24 mouse cellular contexts compared by ENCODE assay signal in genomic region chr10:117560396-117561278, GRCm38 (mm10).
A peak's percentile ranks its signal among the peaks of the same experiment; 100 is the strongest.
DNase-seq lines count a peak whose midpoint lies in the region; ATAC-seq and TF ChIP-seq lines count a peak whose summit lies in the region.
"Had no signal": no experiment of that assay in that cellular context is flagged by ENCODE, and none has a peak within 500 bp of the region (broad histone marks: within the 10 kb centered on the region; RNA-seq: fewer than 3 reads in every experiment).

No protein-coding gene starts in this region.

- H3K4me2 ChIP-seq in embryonic facial prominence, embryonic 14.5 days (ENCODE audit: low read depth, low read length): 0 out of 2 replicates have a peak overlapping the region, but pooled peaks have one; percentile 2
- H3K4me2 ChIP-seq in midbrain, embryonic 11.5 days: no peak overlapping the region
- H3K4me2 ChIP-seq: forebrain, embryonic 13.5 days; forebrain, embryonic 15.5 days had no signal

- DNase-seq in embryonic facial prominence, embryonic 14.5 days (ENCODE audit: low spot score): no peak
- no peak for DNase-seq in embryonic facial prominence, embryonic 10.5 days (ENCODE audit: low spot score)
- peak; percentile 76 for DNase-seq in midbrain, embryonic 11.5 days (ENCODE audit: low spot score, missing footprints)
- DNase-seq in midbrain, embryonic 10.5 days (ENCODE audit: low spot score): no peak
- no peak for DNase-seq in spleen, adult 2 months (ENCODE audit: low read depth in 1 of 2, low spot score in 2 of 2)
- DNase-seq in spleen, postnatal 4 days (ENCODE audit: low spot score in 2 of 2): no peak
- DNase-seq in adipocyte (ENCODE audit: low spot score): peak; percentile 94
- DNase-seq in layer of hippocampus, adult 9-10 months (ENCODE audit: low spot score): no peak
- DNase-seq: adrenal gland, adult 2 months; adrenal gland, postnatal 10 days; adrenal gland, postnatal 25 days; cerebellum, adult 11 months; cerebellum, adult 2 months; cerebellum, adult 9-10 months; cerebellum, postnatal 10 days; cerebellum, postnatal 25 days; forebrain, postnatal 0 days had no signal

- H3K4me1 ChIP-seq in embryonic facial prominence, embryonic 14.5 days (ENCODE audit: control insufficient read depth, insufficient read depth, low read length): peaks cover 5% of the 10 kb centered on the region
- peaks cover 35% of the 10 kb centered on the region for H3K4me1 ChIP-seq in embryonic facial prominence, embryonic 10.5 days
- no peaks in the 10 kb centered on the region for H3K4me1 ChIP-seq in midbrain, embryonic 11.5 days (ENCODE audit: control insufficient read depth, insufficient read depth, low read length)
- H3K4me1 ChIP-seq in midbrain, embryonic 10.5 days: peaks cover 9% of the 10 kb centered on the region
- H3K4me1 ChIP-seq in spleen, adult 2 months (ENCODE audit: control insufficient read depth, insufficient read depth, insufficient read length): peaks cover 22% of the 10 kb centered on the region

- H3K9me3 ChIP-seq in embryonic facial prominence, embryonic 14.5 days (ENCODE audit: control insufficient read depth, low read length): no peaks in the 10 kb centered on the region
- H3K9me3 ChIP-seq in embryonic facial prominence, embryonic 10.5 days: no peaks in the 10 kb centered on the region
- H3K9me3 ChIP-seq in midbrain, embryonic 11.5 days (ENCODE audit: control insufficient read depth, low read length): no peaks in the 10 kb centered on the region
- H3K9me3 ChIP-seq in midbrain, embryonic 10.5 days (replicated peaks): no peaks in the 10 kb centered on the region
- H3K9me3 ChIP-seq: embryonic facial prominence, embryonic 13.5 days; forebrain, embryonic 13.5 days; forebrain, embryonic 15.5 days; G1E had no signal

- H3K36me3 ChIP-seq in embryonic facial prominence, embryonic 14.5 days (ENCODE audit: control insufficient read depth, insufficient read depth, low read length): no peaks in the 10 kb centered on the region
- no peaks in the 10 kb centered on the region for H3K36me3 ChIP-seq in embryonic facial prominence, embryonic 10.5 days (replicated peaks)
- no peaks in the 10 kb centered on the region for H3K36me3 ChIP-seq in midbrain, embryonic 11.5 days (ENCODE audit: control insufficient read depth, insufficient read depth, low read length)
- H3K36me3 ChIP-seq in midbrain, embryonic 10.5 days: no peaks in the 10 kb centered on the region
- H3K36me3 ChIP-seq in spleen, adult 2 months (ENCODE audit: control insufficient read depth, insufficient read depth, low read length): no peaks in the 10 kb centered on the region
- H3K36me3 ChIP-seq: embryonic facial prominence, embryonic 13.5 days; forebrain, embryonic 15.5 days; G1E had no signal

- H3K4me3 ChIP-seq in embryonic facial prominence, embryonic 14.5 days (ENCODE audit: low read depth, low read length): no peak overlapping the region
- H3K4me3 ChIP-seq in embryonic facial prominence, embryonic 10.5 days: no peak overlapping the region
- H3K4me3 ChIP-seq in midbrain, embryonic 11.5 days (ENCODE audit: low read depth, low read length): no peak overlapping the region
- no peak overlapping the region for H3K4me3 ChIP-seq in midbrain, embryonic 10.5 days
- no peak overlapping the region for H3K4me3 ChIP-seq in spleen, adult 2 months (ENCODE audit: extremely low read depth, insufficient read depth, insufficient read length)
- H3K4me3 ChIP-seq: embryonic facial prominence, embryonic 13.5 days; forebrain, embryonic 13.5 days; forebrain, embryonic 15.5 days had no signal

- WGBS in embryonic facial prominence, embryonic 14.5 days: 81% methylated on average over 9 of the region's 9 CpGs
- WGBS in embryonic facial prominence, embryonic 10.5 days: 85% methylated on average over 9 of the region's 9 CpGs
- WGBS in midbrain, embryonic 11.5 days: 90% methylated on average over 9 of the region's 9 CpGs
- WGBS in midbrain, embryonic 10.5 days: 90% methylated on average over 9 of the region's 9 CpGs
- 84% methylated on average over 9 of the region's 9 CpGs for WGBS in spleen, adult 2 months

- ATAC-seq in embryonic facial prominence, embryonic 14.5 days (ENCODE audit: low read depth): no peak
- no peak for ATAC-seq in midbrain, embryonic 11.5 days (ENCODE audit: low FRiP score)
- ATAC-seq: activated CD4-positive, CD25-positive, alpha-beta regulatory T cell, adult 4 months; CD4-positive, CD25-positive, alpha-beta regulatory T cell, adult 4 months; forebrain, embryonic 13.5 days; forebrain, embryonic 15.5 days; forebrain, postnatal 0 days; Patski had no signal

- no peak for TF ChIP-seq CTCF in spleen, adult 2 months (IDR thresholded peaks at IDR 0.05; ENCODE audit: extremely low read depth, insufficient read depth, insufficient read length, insufficient replicate concordance)

- no peak overlapping the region for H3K9ac ChIP-seq in embryonic facial prominence, embryonic 14.5 days (ENCODE audit: low read depth, low read length)
- H3K9ac ChIP-seq in midbrain, embryonic 11.5 days (ENCODE audit: low read length): no peak overlapping the region
- H3K9ac ChIP-seq: forebrain, embryonic 13.5 days; forebrain, embryonic 15.5 days; forebrain, postnatal 0 days had no signal

- H3K27ac ChIP-seq in embryonic facial prominence, embryonic 14.5 days (replicated peaks; ENCODE audit: low read depth, low read length): 0 out of 2 replicates have a peak overlapping the region, but pooled peaks have one; percentile 10
- H3K27ac ChIP-seq in embryonic facial prominence, embryonic 10.5 days (replicated peaks): no peak overlapping the region
- no peak overlapping the region for H3K27ac ChIP-seq in midbrain, embryonic 11.5 days (ENCODE audit: low read depth, low read length)
- no peak overlapping the region for H3K27ac ChIP-seq in midbrain, embryonic 10.5 days (replicated peaks)
- H3K27ac ChIP-seq in spleen, adult 2 months (ENCODE audit: insufficient read depth, low read length): 0 out of 2 replicates have a peak overlapping the region, but pooled peaks have one; percentile 12
- H3K27ac ChIP-seq: embryonic facial prominence, embryonic 13.5 days; forebrain, embryonic 13.5 days; forebrain, embryonic 15.5 days had no signal

- TF ChIP-seq POLR2A in spleen, adult 2 months (IDR thresholded peaks at IDR 0.05; ENCODE audit: low read depth, low read length): no peak

- H3K27me3 ChIP-seq in embryonic facial prominence, embryonic 14.5 days (replicated peaks; ENCODE audit: control insufficient read depth, insufficient read depth, low read length): no peaks in the 10 kb centered on the region
- no peaks in the 10 kb centered on the region for H3K27me3 ChIP-seq in embryonic facial prominence, embryonic 10.5 days (replicated peaks; ENCODE audit: low read depth, poor library complexity, severe bottlenecking)
- H3K27me3 ChIP-seq in midbrain, embryonic 11.5 days (ENCODE audit: control insufficient read depth, insufficient read depth, low read length): no peaks in the 10 kb centered on the region
- H3K27me3 ChIP-seq in midbrain, embryonic 10.5 days (ENCODE audit: low read depth, poor library complexity, severe bottlenecking): 0 out of 2 replicates have a peak, but pooled peaks cover 4% of the 10 kb centered on the region
- no peaks in the 10 kb centered on the region for H3K27me3 ChIP-seq in spleen, adult 2 months (ENCODE audit: control insufficient read depth, insufficient read depth, low read length)
- H3K27me3 ChIP-seq: forebrain, embryonic 13.5 days; forebrain, embryonic 15.5 days; Patski had no signal

Comparison
In these comparisons a context has a peak if more than half of its experiments do, and no peak if none do; other contexts are left out.
1. DNase-seq: peak in midbrain, embryonic 11.5 days (single experiment) and adipocyte (single experiment); none in embryonic facial prominence, embryonic 14.5 days (single experiment), embryonic facial prominence, embryonic 10.5 days (single experiment), midbrain, embryonic 10.5 days (single experiment), spleen, adult 2 months (0 of 2), spleen, postnatal 4 days (0 of 2) and layer of hippocampus, adult 9-10 months (single experiment).
2. H3K27ac ChIP-seq: peak in embryonic facial prominence, embryonic 14.5 days (single experiment) and spleen, adult 2 months (single experiment); none in embryonic facial prominence, embryonic 10.5 days (single experiment), midbrain, embryonic 11.5 days (single experiment) and midbrain, embryonic 10.5 days (single experiment).